Mouse (Mus musculus) intestine, embryonic 14.5 days (tissue): ENCODE results near the gene Ssh2. TPM values are rescaled to one million over a fixed set of nuclear protein-coding genes. Genes with fewer than 3 reads are reported as not detected.

Source experiments
- ATAC-seq: fragments of 200-750 bp; cut with Nextera tagmentation; replicated peaks from 2 replicates; pipeline ENCODE4 v1.8.0; 2017; ENCODE audit warnings: low read depth, moderate number of reproducible peaks, moderate TSS enrichment, moderate library complexity; ENCODE audit not compliant: low FRiP score, low TSS enrichment
- DNase-seq: peaks from one replicate; pipeline ENCODE4 v3.0.0-alpha.2; 2018; ENCODE audit warnings: low spot score
- H3K27ac ChIP-seq: fragments of 300-500 bp; sonication (generic); 2 replicates; pipeline ENCODE4 v1.5.1; 2014; ENCODE audit warnings: low read depth, mild to moderate bottlenecking, control low read depth
- H3K27me3 ChIP-seq: fragments of 300-500 bp; sonication (generic); replicated peaks from 2 replicates; pipeline ENCODE4 v1.6.1; 2014; ENCODE audit warnings: low read length, control low read depth; ENCODE audit not compliant: control insufficient read depth, insufficient read depth
- H3K36me3 ChIP-seq: fragments of 300-500 bp; sonication (generic); 2 replicates; pipeline ENCODE4 v1.6.1; 2014; ENCODE audit warnings: low read length, control low read depth; ENCODE audit not compliant: control insufficient read depth, insufficient read depth
- H3K4me1 ChIP-seq: fragments of 300-500 bp; sonication (generic); replicated peaks from 2 replicates; pipeline ENCODE4 v1.6.1; 2014; ENCODE audit warnings: low read length, control low read depth, mixed read lengths; ENCODE audit not compliant: control insufficient read depth, insufficient read depth
- H3K4me2 ChIP-seq: fragments of 300-500 bp; sonication (generic); 2 replicates; pipeline ENCODE4 v1.6.1; 2014; ENCODE audit warnings: low read length
- H3K4me3 ChIP-seq: fragments of 300-500 bp; sonication (generic); 2 replicates; pipeline ENCODE4 v1.5.1; 2014; ENCODE audit warnings: low read depth, low read length, control low read depth, mixed read lengths
- H3K9ac ChIP-seq: fragments of 300-500 bp; sonication (generic); 2 replicates; pipeline ENCODE4 v1.6.1; 2014; ENCODE audit warnings: mild to moderate bottlenecking, low read length
- H3K9me3 ChIP-seq: fragments of 300-500 bp; sonication (generic); 2 replicates; pipeline ENCODE4 v1.6.1; 2016; ENCODE audit warnings: low read length, control low read depth; ENCODE audit not compliant: control insufficient read depth
- WGBS: fragments of 180-500 bp; shearing (Covaris S2); extraction: QIAGEN DNeasy Blood & Tissue Kit; methylation state at CpG from one replicate; pipeline ENCODE4 v1.1.7; 2014; 5-methylcytosine and 5-hydroxymethylcytosine counted together
- polyA plus RNA-seq: library from polyadenylated mRNA; unstranded; fragments of >200 nt; fragmentation: Nextera tagmentation; extraction: Ambion mirVana; gene quantifications from 2 replicates; pipeline ENCODE4 v1.2.1, GENCODE M21; 2014

Gene Ssh2
- polyA plus RNA-seq, 1 experiment from 2014 or later = 9.4 TPM

GRCm38 (mm10) chr11:77506941-77507340, 290.9 kb downstream of the Ssh2 start:
- Histone ChIP-seq H3K4me1 (peaks cover 5% of the 10 kb centered on the region; the same call in 1 of the 2 replicates), H3K27me3 (no peaks in the 10 kb centered on the region), H3K9me3 (no peaks in the 10 kb centered on the region), H3K4me2 (no peak overlapping the region), H3K9ac (no peak overlapping the region), H3K4me3 (no peak overlapping the region), H3K36me3 (peaks cover 68% of the 10 kb centered on the region), H3K27ac (no peak overlapping the region)
- 84% methylated on average over 6 of the region's 6 CpGs for WGBS
- ATAC-seq (no peak), DNase-seq (no peak)

GRCm38 (mm10) chr11:77507426-77507825, 291.3 kb downstream of the Ssh2 start:
- Histone ChIP-seq H3K4me3 (no peak overlapping the region), H3K4me1 (peaks cover 9% of the 10 kb centered on the region), H3K36me3 (peaks cover 63% of the 10 kb centered on the region), H3K9ac (no peak overlapping the region), H3K27me3 (no peaks in the 10 kb centered on the region), H3K4me2 (no peak overlapping the region), H3K9me3 (no peaks in the 10 kb centered on the region), H3K27ac (no peak overlapping the region)
- ATAC-seq (no peak), DNase-seq (no peak)
- 63% methylated on average over 4 of the region's 4 CpGs for WGBS

GRCm38 (mm10) chr11:77508068-77509021, 292.3 kb downstream of the Ssh2 start:
- H3K4me1 ChIP-seq = peaks cover 10% of the 10 kb centered on the region
- 20% methylated on average over 48 of the region's 49 CpGs for WGBS
- peaks cover 54% of the 10 kb centered on the region for H3K36me3 ChIP-seq
- no peaks in the 10 kb centered on the region for H3K27me3 ChIP-seq
- peak overlapping the region; percentile 18; the same call in 1 of the 2 replicates for H3K9ac ChIP-seq
- H3K4me3 ChIP-seq = peak overlapping the region; percentile 22
- no peaks in the 10 kb centered on the region for H3K9me3 ChIP-seq
- no peak overlapping the region for H3K27ac ChIP-seq
- DNase-seq (peak; percentile 91), ATAC-seq (peak; percentile 70)
- peak overlapping the region; percentile 55 for H3K4me2 ChIP-seq

Other genes starting within 250 kb of the Ssh2 start
- 6.8 and 7.0 TPM in 2 replicates for gene Slc6a4, start 217.7 kb upstream of the Ssh2 start, polyA plus RNA-seq
- gene Nsrp1, start 137.9 kb upstream of the Ssh2 start, polyA plus RNA-seq = 53.3 and 53.6 TPM in 2 replicates
- 0.28 and 0.58 TPM in 2 replicates for gene Efcab5, start 27.3 kb upstream of the Ssh2 start, polyA plus RNA-seq
- gene Coro6, start 246.1 kb downstream of the Ssh2 start, polyA plus RNA-seq = 0.15 and 0.23 TPM in 2 replicates